Mouse (Mus musculus) midbrain, embryonic 16.5 days (tissue): ENCODE data around the gene Grm5. TPM values are rescaled to one million over a fixed set of nuclear protein-coding genes. Genes with fewer than 3 reads are reported as not detected.
A peak's percentile ranks its signal among the peaks of the same experiment; 100 is the strongest.

Experiments
- ATAC-seq: fragments of 200-750 bp; cut with Nextera tagmentation; 2 replicates; pipeline ENCODE4 v1.8.0; 2017; ENCODE audit warnings: moderate TSS enrichment
- H3K27ac ChIP-seq: fragments of 300-500 bp; sonication (generic); 2 replicates; pipeline ENCODE4 v1.5.1; 2014; ENCODE audit warnings: mild to moderate bottlenecking, low read length, mixed read lengths
- H3K27me3 ChIP-seq: fragments of 300-500 bp; sonication (generic); 2 replicates; pipeline ENCODE4 v1.6.1; 2014; ENCODE audit warnings: low read depth, low read length, mixed read lengths; ENCODE audit not compliant: control insufficient read depth, insufficient read depth
- H3K36me3 ChIP-seq: fragments of 300-500 bp; sonication (generic); 2 replicates; pipeline ENCODE4 v1.6.1; 2014; ENCODE audit warnings: mild to moderate bottlenecking, low read length, moderate library complexity, mixed read lengths; ENCODE audit not compliant: control insufficient read depth, insufficient read depth
- H3K4me1 ChIP-seq: fragments of 300-500 bp; sonication (generic); 2 replicates; pipeline ENCODE4 v1.6.1; 2014; ENCODE audit warnings: mild to moderate bottlenecking, low read length, mixed read lengths; ENCODE audit not compliant: control insufficient read depth, insufficient read depth
- H3K4me2 ChIP-seq: fragments of 300-500 bp; sonication (generic); 2 replicates; pipeline ENCODE4 v1.6.1; 2014; ENCODE audit warnings: mild to moderate bottlenecking, low read length, mixed read lengths
- H3K4me3 ChIP-seq: fragments of 300-500 bp; sonication (generic); 2 replicates; pipeline ENCODE4 v1.5.1; 2014; ENCODE audit warnings: low read depth, mild to moderate bottlenecking, low read length, moderate library complexity, mixed read lengths
- H3K9ac ChIP-seq: fragments of 300-500 bp; sonication (generic); 2 replicates; pipeline ENCODE4 v1.6.1; 2014; ENCODE audit warnings: low read depth, low read length, mixed read lengths
- H3K9me3 ChIP-seq: fragments of 300-500 bp; sonication (generic); replicated peaks from 2 replicates; pipeline ENCODE4 v1.6.1; 2014; ENCODE audit warnings: mild to moderate bottlenecking, low read length, mixed read lengths; ENCODE audit not compliant: control insufficient read depth, poor library complexity, severe bottlenecking
- WGBS: fragments of 180-500 bp; shearing (Covaris S2); extraction: QIAGEN DNeasy Blood & Tissue Kit; methylation state at CpG from one replicate; pipeline ENCODE4 v1.1.7; 2014; 5-methylcytosine and 5-hydroxymethylcytosine counted together
- polyA plus RNA-seq: library from polyadenylated mRNA; unstranded; fragments of >200 nt; fragmentation: Nextera tagmentation; extraction: Ambion mirVana; gene quantifications from 2 replicates; pipeline ENCODE4 v1.2.1, GENCODE M21; 2015

The Grm5 gene
- polyA plus RNA-seq, 1 experiment from 2014 or later: 66.9 TPM

- H3K4me2 ChIP-seq: no peak overlapping the region
- H3K4me1 ChIP-seq: no peaks in the 10 kb centered on the region
- no peak overlapping the region for H3K9ac ChIP-seq
- no peaks in the 10 kb centered on the region for H3K36me3 ChIP-seq
- H3K9me3 ChIP-seq: no peaks in the 10 kb centered on the region
- H3K4me3 ChIP-seq: no peak overlapping the region
- 36% methylated on average over 1 of the region's 1 CpGs for WGBS
- H3K27ac ChIP-seq: 0 out of 2 replicates have a peak overlapping the region, but pooled peaks have one; percentile 22
- H3K27me3 ChIP-seq: no peaks in the 10 kb centered on the region
- no peak for ATAC-seq
These were observed 389.2 kb downstream of the Grm5 start for GRCm38 (mm10) chr7:87973216-87973615.

GRCm38 (mm10) chr7:87975041-87975440 lies 391.1 kb downstream of the Grm5 start:
- Histone ChIP-seq H3K9me3 (no peaks in the 10 kb centered on the region), H3K4me3 (no peak overlapping the region), H3K27me3 (no peaks in the 10 kb centered on the region), H3K27ac (no peak overlapping the region), H3K36me3 (no peaks in the 10 kb centered on the region), H3K4me2 (no peak overlapping the region), H3K9ac (no peak overlapping the region), H3K4me1 (no peaks in the 10 kb centered on the region)
- ATAC-seq: no peak; the same call in 1 of the 2 replicates
- 71% methylated on average over 8 of the region's 8 CpGs for WGBS

- no peaks in the 10 kb centered on the region for H3K27me3 ChIP-seq
- no peak overlapping the region for H3K4me3 ChIP-seq
- no peak for ATAC-seq
- H3K9me3 ChIP-seq: no peaks in the 10 kb centered on the region
- H3K36me3 ChIP-seq: no peaks in the 10 kb centered on the region
- H3K4me1 ChIP-seq: no peaks in the 10 kb centered on the region
- H3K4me2 ChIP-seq: no peak overlapping the region
- H3K27ac ChIP-seq: no peak overlapping the region
- no peak overlapping the region for H3K9ac ChIP-seq
- 74% methylated on average over 2 of the region's 2 CpGs for WGBS
These were observed 399.5 kb downstream of the Grm5 start for GRCm38 (mm10) chr7:87983494-87983893.

- Histone ChIP-seq H3K27ac (no peak overlapping the region), H3K9ac (no peak overlapping the region), H3K27me3 (no peaks in the 10 kb centered on the region), H3K9me3 (no peaks in the 10 kb centered on the region), H3K36me3 (no peaks in the 10 kb centered on the region), H3K4me3 (no peak overlapping the region), H3K4me2 (no peak overlapping the region), H3K4me1 (no peaks in the 10 kb centered on the region)
- ATAC-seq: no peak
- WGBS: 94% methylated on average over 3 of the region's 3 CpGs
These were observed 430.5 kb downstream of the Grm5 start for GRCm38 (mm10) chr7:88014451-88014850.

GRCm38 (mm10) chr7:88027411-88028132 lies 443.6 kb downstream of the Grm5 start:
- Histone ChIP-seq H3K4me2 (no peak overlapping the region), H3K27me3 (no peaks in the 10 kb centered on the region), H3K4me3 (no peak overlapping the region), H3K36me3 (no peaks in the 10 kb centered on the region), H3K4me1 (no peaks in the 10 kb centered on the region), H3K27ac (no peak overlapping the region), H3K9me3 (no peaks in the 10 kb centered on the region), H3K9ac (no peak overlapping the region)
- 83% methylated on average over 3 of the region's 3 CpGs for WGBS
- ATAC-seq: no peak

GRCm38 (mm10) chr7:88047366-88047765 lies 463.4 kb downstream of the Grm5 start:
- Histone ChIP-seq H3K9me3 (no peaks in the 10 kb centered on the region), H3K4me2 (no peak overlapping the region), H3K27ac (no peak overlapping the region), H3K36me3 (no peaks in the 10 kb centered on the region), H3K4me1 (no peaks in the 10 kb centered on the region), H3K4me3 (no peak overlapping the region), H3K27me3 (no peaks in the 10 kb centered on the region), H3K9ac (no peak overlapping the region)
- no peak for ATAC-seq

- Histone ChIP-seq H3K27ac (no peak overlapping the region), H3K9me3 (no peaks in the 10 kb centered on the region), H3K4me2 (no peak overlapping the region), H3K9ac (no peak overlapping the region), H3K4me3 (no peak overlapping the region), H3K27me3 (no peaks in the 10 kb centered on the region), H3K4me1 (no peaks in the 10 kb centered on the region), H3K36me3 (no peaks in the 10 kb centered on the region)
- WGBS: 69% methylated on average over 1 of the region's 1 CpGs
- no peak for ATAC-seq
These were observed 470.4 kb downstream of the Grm5 start for GRCm38 (mm10) chr7:88054224-88054938.

- no peak overlapping the region for H3K27ac ChIP-seq
- H3K9ac ChIP-seq: no peak overlapping the region
- no peaks in the 10 kb centered on the region for H3K9me3 ChIP-seq
- no peak for ATAC-seq
- H3K4me3 ChIP-seq: no peak overlapping the region
- WGBS: 33% methylated on average over 2 of the region's 2 CpGs
- no peaks in the 10 kb centered on the region for H3K27me3 ChIP-seq
- no peaks in the 10 kb centered on the region for H3K4me1 ChIP-seq
- H3K36me3 ChIP-seq: no peaks in the 10 kb centered on the region
- H3K4me2 ChIP-seq: no peak overlapping the region
These were observed 472.5 kb downstream of the Grm5 start for GRCm38 (mm10) chr7:88056438-88056837.

GRCm38 (mm10) chr7:88091115-88091514 lies 507.1 kb downstream of the Grm5 start:
- 0 out of 2 replicates have a peak, but pooled peaks cover 3% of the 10 kb centered on the region for H3K4me1 ChIP-seq
- H3K27ac ChIP-seq: 0 out of 2 replicates have a peak overlapping the region, but pooled peaks have one; percentile 29
- no peaks in the 10 kb centered on the region for H3K27me3 ChIP-seq
- no peak overlapping the region for H3K9ac ChIP-seq
- H3K36me3 ChIP-seq: no peaks in the 10 kb centered on the region
- no peaks in the 10 kb centered on the region for H3K9me3 ChIP-seq
- H3K4me3 ChIP-seq: no peak overlapping the region
- ATAC-seq: peak; percentile 67
- H3K4me2 ChIP-seq: no peak overlapping the region
